Mouse (Mus musculus) megakaryocyte, embryonic 14.5 days (primary cell): ENCODE measurements around the gene Hist1h2af.

Experiments used
- FLI1 ChIP-seq: IDR thresholded peaks from 2 replicates; pipeline ENCODE4 v1.6.1; 2012; ENCODE audit warnings: low read length, inconsistent platforms, mixed read lengths
- GATA1 ChIP-seq: IDR thresholded peaks from 3 replicates; pipeline ENCODE4 v1.6.1; 2012; ENCODE audit warnings: mixed read lengths, low read length, inconsistent platforms, borderline replicate concordance

- TF ChIP-seq GATA1 (no peak), FLI1 (no peak)
Observed at GRCm38 (mm10) chr13:23546694-23547093, 13.0 kb downstream of the Hist1h2af start.
